Mouse (Mus musculus) embryonic fibroblast, embryonic 13.5 days (primary cell): ENCODE data around the gene Adamtsl1.

Source experiments
- CTCF ChIP-seq: IDR thresholded peaks from 2 replicates; pipeline ENCODE4 v1.5.1; 2011; ENCODE audit warnings: mild to moderate bottlenecking, control low read depth, low read length, moderate library complexity, borderline replicate concordance; ENCODE audit not compliant: insufficient read depth
- POLR2A ChIP-seq: IDR thresholded peaks from 2 replicates; pipeline ENCODE4 v1.6.1; 2011; ENCODE audit warnings: low read depth, mild to moderate bottlenecking, control low read depth, low read length, moderate library complexity

- TF ChIP-seq CTCF = no peak
- no peak for TF ChIP-seq POLR2A
Observed at GRCm38 (mm10) chr4:86426549-86426948, 912.6 kb downstream of the Adamtsl1 start.
